Mouse (Mus musculus) brain, embryonic 18.5 days (tissue): ENCODE measurements around the gene Gm20388.

Experiments used
- DNase-seq: peaks from one replicate; pipeline ENCODE4 v3.0.0-alpha.2; 2012; ENCODE audit warnings: low read depth, low spot score

The Gm20388 gene

GRCm38 (mm10) chr8:122803906-122804761, 2893.5 kb downstream of the Gm20388 start:
- no peak for DNase-seq

- DNase-seq = no peak
These were observed 2894.7 kb downstream of the Gm20388 start for GRCm38 (mm10) chr8:122805349-122805748.

- DNase-seq = no peak
These were observed 2896.4 kb downstream of the Gm20388 start for GRCm38 (mm10) chr8:122806956-122807538.

GRCm38 (mm10) chr8:122807907-122808306, 2897.3 kb downstream of the Gm20388 start:
- no peak for DNase-seq

GRCm38 (mm10) chr8:122810376-122810775, 2899.7 kb downstream of the Gm20388 start:
- DNase-seq = no peak

GRCm38 (mm10) chr8:122811870-122812494, 2901.3 kb downstream of the Gm20388 start:
- DNase-seq = no peak

- DNase-seq = no peak
These were observed 2902.1 kb downstream of the Gm20388 start for GRCm38 (mm10) chr8:122812610-122813250.

GRCm38 (mm10) chr8:122814608-122815007, 2904.0 kb downstream of the Gm20388 start:
- no peak for DNase-seq

GRCm38 (mm10) chr8:122816965-122817364, 2906.3 kb downstream of the Gm20388 start:
- DNase-seq = no peak

- no peak for DNase-seq
These were observed 2907.3 kb downstream of the Gm20388 start for GRCm38 (mm10) chr8:122817724-122818496.

- no peak for DNase-seq
These were observed 2909.1 kb downstream of the Gm20388 start for GRCm38 (mm10) chr8:122819776-122820175.

- DNase-seq = no peak
These were observed 2913.9 kb downstream of the Gm20388 start for GRCm38 (mm10) chr8:122824571-122824970.

GRCm38 (mm10) chr8:122824986-122825385, 2914.3 kb downstream of the Gm20388 start:
- DNase-seq = no peak

GRCm38 (mm10) chr8:122825408-122825807, 2914.8 kb downstream of the Gm20388 start:
- DNase-seq = no peak

GRCm38 (mm10) chr8:122829396-122829795, 2918.8 kb downstream of the Gm20388 start:
- no peak for DNase-seq

GRCm38 (mm10) chr8:122830349-122831061, 2919.9 kb downstream of the Gm20388 start:
- no peak for DNase-seq

- DNase-seq = no peak
These were observed 2923.8 kb downstream of the Gm20388 start for GRCm38 (mm10) chr8:122834416-122834815.

GRCm38 (mm10) chr8:122834971-122835370, 2924.3 kb downstream of the Gm20388 start:
- DNase-seq = peak; percentile 16

- no peak for DNase-seq
These were observed 2925.6 kb downstream of the Gm20388 start for GRCm38 (mm10) chr8:122836199-122836598.

GRCm38 (mm10) chr8:122836696-122837095, 2926.1 kb downstream of the Gm20388 start:
- DNase-seq = no peak

- DNase-seq = no peak
These were observed 2933.5 kb downstream of the Gm20388 start for GRCm38 (mm10) chr8:122844161-122844560.
